Mouse (Mus musculus) left cerebral cortex, postnatal 36 days (tissue): ENCODE results near the gene Sult2a4. TPM values are rescaled to one million over a fixed set of nuclear protein-coding genes. Genes with fewer than 3 reads are reported as not detected.
"Not testable (repeated sequence)": the region's sequence is repeated elsewhere in the genome, so short reads cannot be mapped to it uniquely, and the experiment has no call there.

ENCODE experiments used
- DNase-seq, 2 experiments: peaks; one replicate each; pipeline ENCODE4 v3.0.0; 2021 to 2022; ENCODE audit warnings: low spot score in 2 of 2, mixed read lengths in 1 of 2
- intact Hi-C: fragments of 180-260 bp; cut with DNase I; formaldehyde crosslinking; loops from one replicate; pipeline ENCODE4 v1.15.1; 2025
- total RNA-seq, 2 experiments: library from RNA; stranded (reverse); gene quantifications; 2 replicates each; pipeline ENCODE4 v1.2.3; 2021

Gene Sult2a4
- total RNA-seq: not detected

GRCm38 (mm10) chr7:13989507-13989906 lies at the start of gene Sult2a4:
TSS of gene Sult2a4 (minus strand) at chr7:13989607.
- DNase-seq, intact Hi-C loops: not testable (repeated sequence)

GRCm38 (mm10) chr7:14030831-14031230 lies 41.4 kb upstream of the Sult2a4 start:
- DNase-seq, intact Hi-C loops: not testable (repeated sequence)

DNA sequence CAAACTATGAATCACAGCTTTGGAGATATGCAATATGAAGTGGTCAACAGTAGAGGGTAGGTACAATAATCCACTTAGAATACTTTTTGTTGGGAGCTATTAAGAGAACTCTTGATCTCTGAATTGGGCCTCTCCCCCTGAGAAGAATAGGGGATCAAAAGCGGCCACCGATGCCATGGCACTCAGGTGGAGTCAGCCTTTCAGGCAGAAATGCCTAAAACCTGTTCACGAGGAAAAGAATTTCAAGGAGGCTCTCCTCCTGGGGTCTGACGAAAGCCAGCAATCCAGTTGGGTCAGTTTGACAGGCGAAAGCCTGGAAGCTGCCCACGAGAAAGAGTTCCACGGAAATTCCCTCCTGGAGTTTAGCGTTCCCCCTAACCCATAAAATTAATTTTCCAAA lies 23.7 kb upstream of the Sult2a4 start:
- intact Hi-C loops: no loop called here
- no peak for DNase-seq

DNA sequence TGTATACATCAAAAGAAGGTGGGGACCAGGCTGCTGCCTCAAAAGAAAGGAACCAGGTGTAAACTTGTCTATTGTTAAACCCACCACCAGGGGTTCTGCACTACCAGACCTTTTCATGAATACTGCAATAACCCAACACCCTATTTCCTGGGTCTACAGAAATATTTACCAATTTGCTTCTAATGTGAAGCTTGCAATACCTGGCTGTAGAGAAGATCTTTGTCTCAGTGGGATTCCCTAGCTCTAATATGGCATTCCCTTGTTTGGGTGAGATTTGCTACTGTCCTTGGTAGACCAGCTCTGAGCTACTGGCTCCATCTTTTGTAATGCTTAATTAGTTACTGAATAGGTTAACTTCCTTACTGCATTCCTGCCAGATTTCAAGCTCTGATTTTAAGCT lies 21.3 kb upstream of the Sult2a4 start:
- intact Hi-C loops, DNase-seq: not testable (repeated sequence)

Other genes with a start within 250 kb of the Sult2a4 start
- gene Sult2a1, start 152.2 kb downstream of the Sult2a4 start, total RNA-seq: not detected
- gene Sult2a3, start 133.4 kb upstream of the Sult2a4 start, total RNA-seq: not detected